Mouse (Mus musculus): ENCODE results near the gene Cenps. TPM values are rescaled to one million over a fixed set of nuclear protein-coding genes. Genes with fewer than 3 reads are reported as not detected.
"Not testable (repeated sequence)": the region's sequence is repeated elsewhere in the genome, so short reads cannot be mapped to it uniquely, and the experiment has no call there.

Cenps gene
- total RNA-seq, 2 experiments from 2014 or later = 13.0 to 18.6 TPM

- ATAC-seq (ENCODE audit: poor library complexity, severe bottlenecking) = no peak
Observed at GRCm38 (mm10) chr4:149125341-149126114, 11.9 kb downstream of the Cenps start.

- no peak for ATAC-seq (ENCODE audit: poor library complexity, severe bottlenecking)
Observed at GRCm38 (mm10) chr4:149123432-149123831, 14.0 kb downstream of the Cenps start.

GRCm38 (mm10) chr4:149119978-149120562 lies 17.4 kb downstream of the Cenps start:
- ATAC-seq (ENCODE audit: poor library complexity, severe bottlenecking) = peak; percentile 33

GRCm38 (mm10) chr4:149103875-149104561 lies 33.4 kb downstream of the Cenps start, which contains the start of gene Dffa:
Gene Dffa (plus strand): TSS chr4:149104146.
- ATAC-seq (ENCODE audit: poor library complexity, severe bottlenecking) = peak; percentile 94

- ATAC-seq (ENCODE audit: poor library complexity, severe bottlenecking) = no peak
Observed at GRCm38 (mm10) chr4:149101456-149101855, 36.0 kb downstream of the Cenps start.

GRCm38 (mm10) chr4:149100449-149100848 lies 37.0 kb downstream of the Cenps start:
- not testable (repeated sequence) for ATAC-seq (ENCODE audit: poor library complexity, severe bottlenecking)

- ATAC-seq (ENCODE audit: poor library complexity, severe bottlenecking) = peak; percentile 86
Observed at GRCm38 (mm10) chr4:149099369-149100017, 37.9 kb downstream of the Cenps start, which contains the start of gene Pex14. Gene Pex14 (minus strand): TSS chr4:149099876.

- ATAC-seq (ENCODE audit: poor library complexity, severe bottlenecking) = no peak
Observed at GRCm38 (mm10) chr4:149098571-149098970, 38.9 kb downstream of the Cenps start.

GRCm38 (mm10) chr4:149097956-149098355 lies 39.5 kb downstream of the Cenps start:
- no peak for ATAC-seq (ENCODE audit: poor library complexity, severe bottlenecking)

- no peak for ATAC-seq (ENCODE audit: poor library complexity, severe bottlenecking)
Observed at GRCm38 (mm10) chr4:149091364-149091763, 46.1 kb downstream of the Cenps start.

GRCm38 (mm10) chr4:149085381-149085780 lies 52.0 kb downstream of the Cenps start:
- no peak for ATAC-seq (ENCODE audit: poor library complexity, severe bottlenecking)

- no peak for ATAC-seq (ENCODE audit: poor library complexity, severe bottlenecking)
Observed at GRCm38 (mm10) chr4:149081528-149081927, 55.9 kb downstream of the Cenps start.

- no peak for ATAC-seq (ENCODE audit: poor library complexity, severe bottlenecking)
Observed at GRCm38 (mm10) chr4:149080111-149080510, 57.3 kb downstream of the Cenps start.

GRCm38 (mm10) chr4:149079629-149080028 lies 57.8 kb downstream of the Cenps start:
- ATAC-seq (ENCODE audit: poor library complexity, severe bottlenecking) = no peak

- no peak for ATAC-seq (ENCODE audit: poor library complexity, severe bottlenecking)
Observed at GRCm38 (mm10) chr4:149078261-149078660, 59.2 kb downstream of the Cenps start.

Other genes with a start within 250 kb of the Cenps start
- gene Pex14, start 37.8 kb downstream of the Cenps start, total RNA-seq (2015) = 7.7 and 7.8 TPM in 2 replicates
- gene Pex14, start 37.8 kb downstream of the Cenps start, total RNA-seq (2017) = 10.7 and 12.3 TPM in 2 replicates
- gene Dffa, start 33.5 kb downstream of the Cenps start, total RNA-seq (2015) = 11.5 and 14.6 TPM in 2 replicates
- 14.8 and 16.7 TPM in 2 replicates for gene Dffa, start 33.5 kb downstream of the Cenps start, total RNA-seq (2017)
- not detected in 2 replicates for gene Cort, start 10.9 kb downstream of the Cenps start, total RNA-seq (2015)
- gene Cort, start 10.9 kb downstream of the Cenps start, total RNA-seq (2017) = 0.51 TPM in 1 of 2 replicates, not detected in the other
- 163 and 175 TPM in 2 replicates for gene Pgd, start 29.1 kb upstream of the Cenps start, total RNA-seq (2015)
- gene Pgd, start 29.1 kb upstream of the Cenps start, total RNA-seq (2017) = 146 and 161 TPM in 2 replicates
- 25.6 and 26.3 TPM in 2 replicates for gene Kif1b, start 170.1 kb upstream of the Cenps start, total RNA-seq (2015)
- gene Kif1b, start 170.1 kb upstream of the Cenps start, total RNA-seq (2017) = 30.2 and 37.3 TPM in 2 replicates